ENCODE assay signal across 19 mouse cellular contexts in the genomic region with DNA sequence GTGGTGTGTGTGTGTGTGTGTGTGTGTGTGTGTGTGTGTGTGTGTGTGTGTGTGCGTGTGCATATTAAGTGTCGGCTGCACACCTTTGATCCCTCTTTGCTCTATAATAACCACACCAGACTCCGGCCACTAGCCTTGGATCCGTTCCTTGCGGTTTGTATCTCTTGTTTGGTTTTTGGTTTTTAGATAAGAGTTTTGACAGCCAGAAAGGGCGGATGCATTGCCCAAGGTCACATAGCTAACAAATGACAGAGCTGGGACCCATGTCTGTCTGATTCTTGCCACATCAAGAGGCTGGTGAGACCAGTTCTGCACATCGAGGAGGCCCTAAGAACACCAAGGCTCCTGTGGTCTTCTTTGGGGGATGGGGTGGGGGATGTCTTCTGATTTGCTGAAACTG. TPM values are rescaled to one million over a fixed set of nuclear protein-coding genes. Genes with fewer than 3 reads are reported as not detected.
DNase-seq lines count a peak whose midpoint lies in the region; ATAC-seq lines count a peak whose summit lies in the region.
"Had no signal": no experiment of that assay in that cellular context is flagged by ENCODE, and none has a peak within 500 bp of the region (broad histone marks: within the 10 kb centered on the region; RNA-seq: fewer than 3 reads in every experiment).

No protein-coding gene starts in this region.

- H3K4me1 ChIP-seq in kidney, embryonic 15.5 days, result peaks cover 17% of the 10 kb centered on the region

- no peaks in the 10 kb centered on the region for H3K36me3 ChIP-seq in kidney, embryonic 15.5 days
- H3K36me3 ChIP-seq: limb, embryonic 13.5 days; midbrain, embryonic 13.5 days had no signal

- peak; percentile 42; the same call in 1 of the 2 replicates for ATAC-seq in common myeloid progenitor, adult 5-6 weeks (replicated peaks; ENCODE audit: low read depth, poor library complexity, severe bottlenecking)
- ATAC-seq in kidney, embryonic 15.5 days (replicated peaks; ENCODE audit: low FRiP score), result no peak
- ATAC-seq: forebrain, embryonic 14.5 days; midbrain, embryonic 13.5 days had no signal

- H3K4me3 ChIP-seq in kidney, embryonic 15.5 days (replicated peaks), result no peak overlapping the region
- H3K4me3 ChIP-seq: erythroblast, embryonic 14.5 days; limb, embryonic 13.5 days; midbrain, embryonic 13.5 days had no signal

- no peak overlapping the region for H3K9ac ChIP-seq in kidney, embryonic 15.5 days
- H3K9ac ChIP-seq: limb, embryonic 13.5 days; midbrain, embryonic 13.5 days had no signal

- H3K4me2 ChIP-seq in kidney, embryonic 15.5 days, result no peak overlapping the region
- H3K4me2 ChIP-seq: limb, embryonic 13.5 days; midbrain, embryonic 13.5 days had no signal

- WGBS in kidney, embryonic 15.5 days, result 77% methylated on average over 7 of the region's 7 CpGs

- H3K27me3 ChIP-seq in kidney, embryonic 15.5 days, result no peaks in the 10 kb centered on the region
- H3K27me3 ChIP-seq: limb, embryonic 13.5 days; midbrain, embryonic 13.5 days had no signal

- peak; percentile 77 for DNase-seq in heart, adult 11 months
- DNase-seq in heart, adult 9 months (ENCODE audit: low spot score in 2 of 2), result no peak
- peak; percentile 33 for DNase-seq in urinary bladder, postnatal 14 days (ENCODE audit: low spot score)
- no peak for DNase-seq in urinary bladder, postnatal 10 days (ENCODE audit: low spot score)
- no peak for DNase-seq in thymus, postnatal 4 days
- no peak for DNase-seq in spleen, adult 12 weeks (ENCODE audit: low spot score)
- DNase-seq: B cell, adult 2 months; cerebellum, adult 11-12 months; cerebellum, postnatal 25 days; kidney, adult 8-10 months; kidney, postnatal 4 days; lung, postnatal 14 days had no signal

- no peaks in the 10 kb centered on the region for H3K9me3 ChIP-seq in kidney, embryonic 15.5 days (replicated peaks)
- H3K9me3 ChIP-seq: limb, embryonic 13.5 days; midbrain, embryonic 13.5 days had no signal

- no peak overlapping the region for H3K27ac ChIP-seq in kidney, embryonic 15.5 days
- H3K27ac ChIP-seq: limb, embryonic 13.5 days; midbrain, embryonic 13.5 days; stomach, postnatal 0 days had no signal

RNA-seq across cellular contexts. Expression of a gene that starts 58.7 kb away (rescaled TPM):
- total RNA-seq in common myeloid progenitor, adult 5-6 weeks (2017), result 56.5 and 72.9 TPM in 2 replicates
- 131 and 133 TPM in 2 replicates for polyA plus RNA-seq in kidney, embryonic 15.5 days (2015; fragmentation: Nextera tagmentation; extraction: Ambion mirVana)

Comparison
In these comparisons a context has a peak if more than half of its experiments do, and no peak if none do; other contexts are left out.
1. DNase-seq: peak in heart, adult 11 months (single experiment) and urinary bladder, postnatal 14 days (single experiment); none in heart, adult 9 months (0 of 2), urinary bladder, postnatal 10 days (single experiment), thymus, postnatal 4 days (single experiment) and spleen, adult 12 weeks (single experiment).